Mouse (Mus musculus): ENCODE results near the gene Elf2. TPM values are rescaled to one million over a fixed set of nuclear protein-coding genes. Genes with fewer than 3 reads are reported as not detected.

Elf2 gene
- total and polyA plus RNA-seq, 3 experiments: 38.0 to 53.3 (median 46.5) TPM

DNA sequence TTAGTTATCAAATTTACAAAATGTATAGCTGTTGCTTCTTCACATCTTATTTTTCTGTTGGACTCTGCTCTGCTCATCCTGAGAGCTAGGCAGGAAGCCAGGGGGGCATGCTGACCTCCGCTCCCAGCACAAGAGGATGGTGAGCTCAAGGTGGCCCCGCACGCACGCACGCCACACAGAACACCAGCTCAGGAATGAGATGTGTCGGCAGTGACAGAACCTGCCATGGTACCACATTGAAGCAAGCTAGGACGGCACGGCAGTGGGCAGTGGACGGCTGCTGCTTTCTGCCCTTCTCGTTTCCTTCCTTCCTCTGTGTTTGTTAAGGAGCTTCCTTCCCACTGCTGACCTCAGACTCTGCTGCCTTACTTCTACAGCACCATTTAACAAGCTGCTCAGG, 23.6 kb downstream of the Elf2 start:
- Histone ChIP-seq H3K9ac (ENCODE audit: control insufficient read depth, low read depth, low read length, poor library complexity, severe bottlenecking) (no peak overlapping the region), H3K4me3 (ENCODE audit: control insufficient read depth in 1 of 2, insufficient read depth in 1 of 2, low read depth in 2 of 2, low read length in 2 of 2) (no peak overlapping the region), H3K4me1 (ENCODE audit: control insufficient read depth in 1 of 2, insufficient read depth in 2 of 2, low read length in 2 of 2) (no peaks in the 10 kb centered on the region), H3K79me2 (ENCODE audit: control insufficient read depth, insufficient read depth, low read length, poor library complexity) (no peaks in the 10 kb centered on the region; the same call in 1 of the 2 replicates), H3K9me3 (replicated peaks; ENCODE audit: insufficient read depth, low read length) (no peaks in the 10 kb centered on the region), H3K27me3 (ENCODE audit: control insufficient read depth in 1 of 2, insufficient read depth in 2 of 2, low read length in 2 of 2) (no peaks in the 10 kb centered on the region), H3K36me3 (ENCODE audit: control insufficient read depth in 1 of 2, insufficient read depth in 2 of 2, low read length in 2 of 2) (peaks cover 0 to 5% of the 10 kb centered on the region in 2 experiments; a peak in 2 of 4 replicates), H3K27ac (ENCODE audit: control insufficient read depth, low read depth, low read length) (no peak overlapping the region)
- TF ChIP-seq MYC (IDR thresholded peaks at IDR 0.05; ENCODE audit: low read depth, low read length) (no peak), TAL1 (IDR thresholded peaks at IDR 0.05; ENCODE audit: low read length) (no peak), SMC3 (IDR thresholded peaks at IDR 0.05; ENCODE audit: low read depth, low read length) (no peak)
- no peak for DNase-seq (ENCODE audit: low read depth, low spot score)

DNA sequence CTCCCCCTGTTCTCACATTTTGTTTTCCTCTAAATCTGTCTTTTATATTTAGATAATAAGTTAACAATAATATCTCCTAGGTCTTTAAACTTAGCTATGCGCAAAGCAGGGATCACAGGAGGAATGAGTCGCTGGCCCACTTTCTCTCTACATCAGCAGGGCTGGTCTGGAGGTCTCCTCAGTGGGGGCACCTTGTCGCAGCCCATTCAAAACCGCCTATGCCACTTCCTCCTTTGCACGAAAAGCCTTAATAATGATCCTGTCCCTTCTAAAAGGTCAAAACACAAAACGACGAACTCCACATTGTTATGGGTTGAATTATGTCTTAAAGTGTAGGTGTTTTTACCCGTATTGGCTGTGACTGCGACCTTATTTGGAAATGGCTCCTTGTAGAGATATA, 28.8 kb downstream of the Elf2 start:
- Histone ChIP-seq H3K4me1 (ENCODE audit: control insufficient read depth in 1 of 2, insufficient read depth in 2 of 2, low read length in 2 of 2) (no peaks in the 10 kb centered on the region), H3K79me2 (ENCODE audit: control insufficient read depth, insufficient read depth, low read length, poor library complexity) (no peaks in the 10 kb centered on the region; the same call in 1 of the 2 replicates), H3K4me3 (ENCODE audit: control insufficient read depth in 1 of 2, insufficient read depth in 1 of 2, low read depth in 2 of 2, low read length in 2 of 2) (no peak overlapping the region), H3K9ac (ENCODE audit: control insufficient read depth, low read depth, low read length, poor library complexity, severe bottlenecking) (no peak overlapping the region), H3K9me3 (replicated peaks; ENCODE audit: insufficient read depth, low read length) (no peaks in the 10 kb centered on the region), H3K27ac (ENCODE audit: control insufficient read depth, low read depth, low read length) (no peak overlapping the region), H3K36me3 (ENCODE audit: control insufficient read depth in 1 of 2, insufficient read depth in 2 of 2, low read length in 2 of 2) (peaks cover 0 to 2% of the 10 kb centered on the region in 2 experiments; a peak in 2 of 4 replicates), H3K27me3 (ENCODE audit: control insufficient read depth in 1 of 2, insufficient read depth in 2 of 2, low read length in 2 of 2) (no peaks in the 10 kb centered on the region)
- TF ChIP-seq NELFE (IDR thresholded peaks at IDR 0.05; ENCODE audit: low read depth, low read length) (no peak), RCOR1 (IDR thresholded peaks at IDR 0.05; ENCODE audit: low read depth, low read length) (no peak), CTCF (IDR thresholded peaks at IDR 0.05 in 2 of 3, conservative IDR thresholded peaks at IDR 0.05 in 1 of 3; ENCODE audit: control insufficient read depth in 1 of 3, insufficient read depth in 1 of 3, low read depth in 2 of 3, low read length in 3 of 3, poor library complexity in 1 of 3, severe bottlenecking in 1 of 3) (no peak), MYC (IDR thresholded peaks at IDR 0.05; ENCODE audit: low read depth, low read length) (no peak), RAD21 (IDR thresholded peaks at IDR 0.05; ENCODE audit: low read depth, low read length) (no peak), MAX (IDR thresholded peaks at IDR 0.05; ENCODE audit: low read length) (no peak), CHD2 (IDR thresholded peaks at IDR 0.05; ENCODE audit: low read length) (no peak), ETS1 (IDR thresholded peaks at IDR 0.05; ENCODE audit: low read depth, low read length) (no peak)
- no peak for DNase-seq (ENCODE audit: low read depth, low spot score)

DNA sequence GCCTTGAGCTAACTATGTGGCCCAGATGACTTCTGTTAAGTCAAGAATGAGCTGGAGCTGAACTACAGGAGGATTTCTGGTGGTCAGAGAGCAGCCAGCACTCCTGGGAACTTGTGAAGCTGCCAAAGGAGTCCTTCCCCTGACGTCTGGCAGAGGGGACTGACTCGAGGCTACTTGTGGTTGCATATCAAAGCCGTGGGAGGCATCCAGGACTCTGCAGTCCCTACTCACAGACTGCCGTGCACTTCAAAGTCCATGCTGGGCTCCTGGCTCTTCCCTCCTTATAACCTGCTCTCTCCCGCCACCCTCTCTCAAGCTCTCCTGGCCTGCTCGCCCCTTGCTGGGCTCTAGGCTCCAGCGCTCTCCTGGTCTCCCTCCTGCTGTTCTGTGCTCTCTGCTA, 30.4 kb downstream of the Elf2 start:
- no peak for DNase-seq (ENCODE audit: low read depth, low spot score)
- Histone ChIP-seq H3K4me1 (ENCODE audit: control insufficient read depth in 1 of 2, insufficient read depth in 2 of 2, low read length in 2 of 2) (no peaks in the 10 kb centered on the region), H3K27me3 (ENCODE audit: control insufficient read depth in 1 of 2, insufficient read depth in 2 of 2, low read length in 2 of 2) (no peaks in the 10 kb centered on the region), H3K9ac (ENCODE audit: control insufficient read depth, low read depth, low read length, poor library complexity, severe bottlenecking) (no peak overlapping the region), H3K27ac (ENCODE audit: control insufficient read depth, low read depth, low read length) (no peak overlapping the region), H3K79me2 (ENCODE audit: control insufficient read depth, insufficient read depth, low read length, poor library complexity) (no peaks in the 10 kb centered on the region; the same call in 1 of the 2 replicates), H3K9me3 (replicated peaks; ENCODE audit: insufficient read depth, low read length) (no peaks in the 10 kb centered on the region), H3K36me3 (ENCODE audit: control insufficient read depth in 1 of 2, insufficient read depth in 2 of 2, low read length in 2 of 2) (peaks cover 0 to 2% of the 10 kb centered on the region in 2 experiments; a peak in 1 of 4 replicates), H3K4me3 (ENCODE audit: control insufficient read depth in 1 of 2, insufficient read depth in 1 of 2, low read depth in 2 of 2, low read length in 2 of 2) (no peak overlapping the region)
- TF ChIP-seq GATA1 (IDR thresholded peaks at IDR 0.05; ENCODE audit: low read depth, low read length): no peak
